Mouse (Mus musculus): Measurements from ENCODE around the gene Eif2b4. TPM values are rescaled to one million over a fixed set of nuclear protein-coding genes. Genes with fewer than 3 reads are reported as not detected.
A peak's percentile ranks its signal among the peaks of the same experiment; 100 is the strongest.

The Eif2b4 gene
- total RNA-seq, 4 experiments from 2014 or later, result 34.9 to 45.0 (median 41.7) TPM

- no peak for DNase-seq (ENCODE audit: low spot score in 2 of 2)
These were observed 28.4 kb downstream of the Eif2b4 start for GRCm38 (mm10) chr5:31164878-31165277.

- DNase-seq (ENCODE audit: low spot score in 2 of 2), result no peak
These were observed 30.8 kb downstream of the Eif2b4 start for GRCm38 (mm10) chr5:31162462-31162861.

- DNase-seq (ENCODE audit: low spot score in 2 of 2), result peak; percentile 80 to 84
These were observed 39.1 kb downstream of the Eif2b4 start, which contains the start of gene Mpv17 for GRCm38 (mm10) chr5:31154152-31154553. Gene Mpv17, minus strand, starts transcription at chr5:31154251.

- no peak for DNase-seq (ENCODE audit: low spot score in 2 of 2)
These were observed 39.6 kb downstream of the Eif2b4 start for GRCm38 (mm10) chr5:31153516-31154151.

GRCm38 (mm10) chr5:31151746-31152145, 41.5 kb downstream of the Eif2b4 start:
- no peak for DNase-seq (ENCODE audit: low spot score in 2 of 2)

- DNase-seq (ENCODE audit: low spot score in 2 of 2), result no peak
These were observed 43.4 kb downstream of the Eif2b4 start for GRCm38 (mm10) chr5:31149781-31150180.

- no peak for DNase-seq (ENCODE audit: low spot score in 2 of 2)
These were observed 54.2 kb downstream of the Eif2b4 start for GRCm38 (mm10) chr5:31138968-31139425.

GRCm38 (mm10) chr5:31138241-31138967, 54.8 kb downstream of the Eif2b4 start, which contains the start of gene Ucn:
Gene Ucn, minus strand, starts transcription at chr5:31138829.
- DNase-seq (ENCODE audit: low spot score in 2 of 2), result no peak

GRCm38 (mm10) chr5:31137658-31138057, 55.6 kb downstream of the Eif2b4 start:
- DNase-seq (ENCODE audit: low spot score in 2 of 2), result no peak

Other genes starting within 250 kb of the Eif2b4 start
- gene Cgref1, start 247.8 kb downstream of the Eif2b4 start, total RNA-seq (2022), result 10 to 100 TPM; 13.8 to 19.2 (median 18.8) TPM
- 100 to 1,000 TPM; 118 to 148 (median 139) TPM for gene Preb, start 233.1 kb downstream of the Eif2b4 start, total RNA-seq (2022)
- gene Tcf23, start 224.8 kb downstream of the Eif2b4 start, total RNA-seq (2022), result under 1 TPM; 0.14 to 0.28 (median 0.22) TPM
- 10 to 100 TPM; 69.8 to 92.2 (median 78.6) TPM for gene Atraid, start 145.1 kb downstream of the Eif2b4 start, total RNA-seq (2022)
- 10 to 100 TPM; 15.8 to 21.3 (median 18.6) TPM for gene Slc5a6, start 144.5 kb downstream of the Eif2b4 start, total RNA-seq (2022)
- gene Cad, start 138.7 kb downstream of the Eif2b4 start, total RNA-seq (2022), result 10 to 100 TPM; 18.2 to 20.4 (median 19.2) TPM
- gene Dnajc5g, start 87.1 kb downstream of the Eif2b4 start, total RNA-seq (2022), result not detected
- 10 to 100 TPM; 65.2 to 81.6 (median 76.8) TPM for gene Slc30a3, start 85.2 kb downstream of the Eif2b4 start, total RNA-seq (2022)
- not detected for gene Trim54, start 76.7 kb downstream of the Eif2b4 start, total RNA-seq (2022)
- gene Ucn, start 54.6 kb downstream of the Eif2b4 start, total RNA-seq (2022), result not detected
- gene Mpv17, start 39.2 kb downstream of the Eif2b4 start, total RNA-seq (2022), result 10 to 100 TPM; 53.4 to 61.1 (median 59.8) TPM
- 1 to 10 TPM; 1.3 to 4.9 (median 3.1) TPM for gene Gm29609, start 13.5 kb downstream of the Eif2b4 start, total RNA-seq (2022)
- gene Gtf3c2, start 13.3 kb downstream of the Eif2b4 start, total RNA-seq (2022), result 10 to 100 TPM; 63.0 to 87.0 (median 67.8) TPM
- gene Snx17, start 203 bp downstream of the Eif2b4 start, total RNA-seq (2022), result 10 to 100 TPM; 72.0 to 88.3 (median 81.7) TPM
- 10 to 100 TPM; 26.0 to 31.9 (median 30.4) TPM for gene Zfp513, start 8.9 kb upstream of the Eif2b4 start, total RNA-seq (2022)
- gene Ppm1g, start 27.3 kb upstream of the Eif2b4 start, total RNA-seq (2022), result 10 to 100 TPM; 69.8 to 79.5 (median 73.1) TPM
- 10 to 100 TPM; 88.0 to 94.1 (median 90.9) TPM for gene Nrbp1, start 47.4 kb upstream of the Eif2b4 start, total RNA-seq (2022)
- gene Gm9970, start 47.8 kb upstream of the Eif2b4 start, total RNA-seq (2022), result under 1 TPM in 1 of 4 experiments, not detected in 3; 0.85 TPM
- 1 to 10 TPM; 2.3 to 3.6 (median 2.9) TPM for gene Krtcap3, start 58.3 kb upstream of the Eif2b4 start, total RNA-seq (2022)
- gene Ift172, start 97.7 kb upstream of the Eif2b4 start, total RNA-seq (2022), result 100 to 1,000 TPM in 1 of 4 experiments, 10 to 100 TPM in 3; 74.6 to 128 (median 85.9) TPM
- 100 to 1,000 TPM; 172 to 178 (median 176) TPM for gene Fndc4, start 102.7 kb upstream of the Eif2b4 start, total RNA-seq (2022)
- gene Gckr, start 104.0 kb upstream of the Eif2b4 start, total RNA-seq (2022), result under 1 TPM in 1 of 4 experiments, not detected in 3; 0.20 TPM

All from layer of hippocampus, adult 8-10 months (tissue).